Mouse (Mus musculus) midbrain, embryonic 15.5 days (tissue): ENCODE results near the gene Bcl2a1c. TPM values are rescaled to one million over a fixed set of nuclear protein-coding genes. Genes with fewer than 3 reads are reported as not detected.

Experiments
- ATAC-seq: fragments of 200-750 bp; cut with Nextera tagmentation; replicated peaks from 2 replicates; pipeline ENCODE4 v1.8.0; 2017; ENCODE audit warnings: moderate TSS enrichment
- H3K27ac ChIP-seq: fragments of 300-500 bp; sonication (generic); 2 replicates; pipeline ENCODE4 v1.5.1; 2015; ENCODE audit warnings: mild to moderate bottlenecking, inconsistent platforms
- H3K27me3 ChIP-seq: fragments of 300-500 bp; sonication (generic); replicated peaks from 2 replicates; pipeline ENCODE4 v1.6.1; 2015; ENCODE audit warnings: inconsistent platforms
- H3K36me3 ChIP-seq: fragments of 300-500 bp; sonication (generic); replicated peaks from 2 replicates; pipeline ENCODE4 v1.6.1; 2015; ENCODE audit warnings: inconsistent platforms
- H3K4me1 ChIP-seq: fragments of 300-500 bp; sonication (generic); 2 replicates; pipeline ENCODE4 v1.6.1; 2015; ENCODE audit warnings: inconsistent platforms
- H3K4me2 ChIP-seq: fragments of 300-500 bp; sonication (generic); 2 replicates; pipeline ENCODE4 v1.6.1; 2015; ENCODE audit warnings: inconsistent platforms, mild to moderate bottlenecking, moderate library complexity
- H3K4me3 ChIP-seq: fragments of 300-500 bp; sonication (generic); 2 replicates; pipeline ENCODE4 v1.5.1; 2015; ENCODE audit warnings: mild to moderate bottlenecking, inconsistent platforms
- H3K9ac ChIP-seq: fragments of 300-500 bp; sonication (generic); 2 replicates; pipeline ENCODE4 v1.6.1; 2015; ENCODE audit warnings: mild to moderate bottlenecking, inconsistent platforms
- H3K9me3 ChIP-seq: fragments of 300-500 bp; sonication (generic); 2 replicates; pipeline ENCODE4 v1.6.1; 2016; ENCODE audit warnings: inconsistent platforms
- WGBS: fragments of 180-500 bp; shearing (Covaris S2); methylation state at CpG from one replicate; pipeline ENCODE4 v1.1.7; 2015; ENCODE audit warnings: mixed read lengths; 5-methylcytosine and 5-hydroxymethylcytosine counted together
- polyA plus RNA-seq: library from polyadenylated mRNA; unstranded; fragments of >200 nt; fragmentation: Nextera tagmentation; extraction: Ambion mirVana; gene quantifications from 2 replicates; pipeline ENCODE4 v1.2.1, GENCODE M21; 2015

Bcl2a1c gene
- polyA plus RNA-seq, 1 experiment from 2014 or later: not detected

- WGBS: 88% methylated on average over 12 of the region's 12 CpGs
- H3K4me1 ChIP-seq: no peaks in the 10 kb centered on the region
- no peak overlapping the region for H3K4me2 ChIP-seq
- no peaks in the 10 kb centered on the region for H3K36me3 ChIP-seq
- H3K4me3 ChIP-seq: no peak overlapping the region
- H3K27me3 ChIP-seq: no peaks in the 10 kb centered on the region
- no peak overlapping the region for H3K27ac ChIP-seq
- H3K9me3 ChIP-seq: no peaks in the 10 kb centered on the region
- H3K9ac ChIP-seq: no peak overlapping the region
- no peak for ATAC-seq
Measured at GRCm38 (mm10) chr9:114379871-114380270, 49.9 kb downstream of the Bcl2a1c start.

Other genes with a start within 250 kb of the Bcl2a1c start
- 22.9 TPM in 2 replicates for gene Crtap, start 60.5 kb downstream of the Bcl2a1c start, polyA plus RNA-seq
- 26.9 and 27.3 TPM in 2 replicates for gene Glb1, start 70.9 kb downstream of the Bcl2a1c start, polyA plus RNA-seq
- gene Tmppe, start 71.0 kb downstream of the Bcl2a1c start, polyA plus RNA-seq: 10.4 and 11.0 TPM in 2 replicates
- not detected in 2 replicates for gene Ccr4, start 174.8 kb downstream of the Bcl2a1c start, polyA plus RNA-seq
- not detected in 2 replicates for gene C130032M10Rik, start 185.6 kb downstream of the Bcl2a1c start, polyA plus RNA-seq
- 0.15 and 0.17 TPM in 2 replicates for gene Trim71, start 234.2 kb downstream of the Bcl2a1c start, polyA plus RNA-seq